Mouse (Mus musculus) embryonic fibroblast, embryonic 13.5 days (primary cell): ENCODE results near the gene Cldn4. TPM values are rescaled to one million over a fixed set of nuclear protein-coding genes. Genes with fewer than 3 reads are reported as not detected.

Source experiments
- H3K27ac ChIP-seq: 2 replicates; pipeline ENCODE4 v1.5.1; 2012; ENCODE audit warnings: low read length, control low read depth, inconsistent platforms; ENCODE audit not compliant: insufficient read depth
- H3K4me1 ChIP-seq: 2 replicates; pipeline ENCODE4 v1.6.1; 2011; ENCODE audit warnings: low read length; ENCODE audit not compliant: control insufficient read depth, insufficient read depth
- H3K4me3 ChIP-seq: 2 replicates; pipeline ENCODE4 v1.5.1; 2011; ENCODE audit warnings: mild to moderate bottlenecking, control low read depth, low read length; ENCODE audit not compliant: insufficient read depth
- CTCF ChIP-seq: IDR thresholded peaks from 2 replicates; pipeline ENCODE4 v1.5.1; 2011; ENCODE audit warnings: mild to moderate bottlenecking, control low read depth, low read length, moderate library complexity, borderline replicate concordance; ENCODE audit not compliant: insufficient read depth
- POLR2A ChIP-seq: IDR thresholded peaks from 2 replicates; pipeline ENCODE4 v1.6.1; 2011; ENCODE audit warnings: low read depth, mild to moderate bottlenecking, control low read depth, low read length, moderate library complexity
- polyA plus RNA-seq: library from polyadenylated mRNA; stranded (reverse); fragments of >200 nt; gene quantifications from 2 replicates; pipeline ENCODE4 v1.2.4, GENCODE M21; 2011; ENCODE audit warnings: low read depth; ENCODE audit not compliant: missing spikeins, insufficient read length

Gene Cldn4
- not detected in 2 replicates for polyA plus RNA-seq

DNA sequence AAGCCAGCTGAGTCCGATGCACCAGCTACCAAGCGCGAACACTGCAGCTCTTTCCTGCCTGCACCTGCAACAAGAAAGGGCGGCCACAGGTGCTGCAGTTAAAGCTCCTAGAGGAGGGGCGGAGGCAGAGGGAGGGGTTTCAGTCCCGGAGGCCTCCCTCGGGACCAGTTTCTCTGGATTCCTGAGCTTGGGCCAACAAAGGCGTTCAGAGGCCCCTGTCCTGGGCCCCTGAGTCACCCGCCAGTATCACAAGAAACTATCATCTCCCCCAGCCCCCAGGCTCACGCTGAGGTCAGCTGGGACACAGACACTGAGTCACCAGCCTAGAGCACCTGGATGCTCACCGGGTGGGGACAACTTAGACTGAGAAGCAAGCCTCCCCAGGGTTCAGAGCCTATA lies at the start of gene Cldn4:
Gene Cldn4, minus strand, starts transcription at position 78 of the 399 bp plus-strand sequence.
- TF ChIP-seq CTCF: no peak
- TF ChIP-seq POLR2A: no peak
- Histone ChIP-seq H3K4me3 (no peak within 1 kb of the TSS), H3K27ac (no peak within 1 kb of the TSS), H3K4me1 (peaks cover 18% of the 10 kb centered on the region; the same call in 1 of the 2 replicates)

GRCm38 (mm10) chr5:134992566-134992965 lies 45.8 kb upstream of the Cldn4 start:
- TF ChIP-seq POLR2A (no peak), CTCF (no peak)
- Histone ChIP-seq H3K27ac (no peak overlapping the region), H3K4me1 (0 out of 2 replicates have a peak, but pooled peaks cover 2% of the 10 kb centered on the region), H3K4me3 (no peak overlapping the region)

GRCm38 (mm10) chr5:134989741-134990140 lies 43.0 kb upstream of the Cldn4 start:
- Histone ChIP-seq H3K4me1 (0 out of 2 replicates have a peak, but pooled peaks cover 2% of the 10 kb centered on the region), H3K27ac (no peak overlapping the region), H3K4me3 (no peak overlapping the region)
- no peak for TF ChIP-seq POLR2A
- TF ChIP-seq CTCF: no peak

- TF ChIP-seq CTCF (no peak), POLR2A (no peak)
- Histone ChIP-seq H3K27ac (no peak overlapping the region), H3K4me1 (0 out of 2 replicates have a peak, but pooled peaks cover 2% of the 10 kb centered on the region), H3K4me3 (no peak overlapping the region)
Measured at GRCm38 (mm10) chr5:134989166-134989565, 42.4 kb upstream of the Cldn4 start.

DNA sequence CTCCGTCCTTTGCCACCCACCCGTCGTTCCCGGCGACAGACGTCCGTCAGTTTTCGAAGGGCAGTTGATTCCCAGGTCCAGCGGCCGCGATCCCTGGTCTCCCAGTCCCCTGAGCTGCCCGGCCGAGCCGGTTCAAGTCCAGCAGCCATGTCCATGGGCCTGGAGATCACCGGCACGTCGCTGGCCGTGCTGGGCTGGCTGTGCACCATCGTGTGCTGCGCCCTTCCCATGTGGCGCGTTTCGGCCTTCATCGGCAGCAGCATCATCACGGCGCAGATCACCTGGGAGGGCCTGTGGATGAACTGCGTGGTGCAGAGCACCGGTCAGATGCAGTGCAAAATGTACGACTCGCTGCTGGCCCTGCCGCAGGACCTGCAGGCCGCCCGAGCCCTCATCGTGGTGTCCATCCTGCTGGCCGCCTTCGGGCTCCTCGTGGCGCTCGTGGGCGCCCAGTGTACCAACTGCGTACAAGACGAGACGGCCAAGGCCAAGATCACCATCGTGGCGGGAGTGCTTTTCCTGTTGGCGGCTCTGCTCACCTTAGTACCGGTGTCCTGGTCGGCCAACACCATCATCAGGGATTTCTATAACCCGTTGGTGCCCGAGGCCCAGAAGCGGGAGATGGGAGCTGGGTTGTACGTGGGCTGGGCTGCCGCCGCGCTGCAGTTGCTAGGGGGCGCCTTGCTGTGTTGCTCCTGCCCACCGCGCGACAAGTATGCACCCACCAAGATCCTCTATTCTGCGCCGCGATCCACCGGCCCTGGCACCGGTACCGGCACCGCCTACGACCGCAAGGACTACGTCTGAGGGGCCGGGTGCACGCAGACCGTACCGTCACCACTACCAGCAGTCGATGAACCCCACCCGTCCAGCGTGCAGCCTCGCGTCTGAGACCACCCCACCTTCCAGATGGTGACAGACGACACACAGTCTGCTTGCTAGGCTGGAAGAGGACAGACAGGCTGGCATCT lies 39.8 kb upstream of the Cldn4 start:
- TF ChIP-seq POLR2A (no peak), CTCF (no peak)
- Histone ChIP-seq H3K4me3 (0 out of 2 replicates have a peak overlapping the region, but pooled peaks have one; percentile 0), H3K4me1 (0 out of 2 replicates have a peak, but pooled peaks cover 2% of the 10 kb centered on the region), H3K27ac (no peak overlapping the region)

GRCm38 (mm10) chr5:134985633-134986297 lies 39.0 kb upstream of the Cldn4 start, which contains the start of gene Cldn3:
Gene Cldn3 (plus strand): TSS chr5:134986214.
- Histone ChIP-seq H3K27ac (no peak within 1 kb of the TSS), H3K4me3 (0 out of 2 replicates have a peak within 1 kb of the TSS, but pooled peaks have one; percentile 0), H3K4me1 (0 out of 2 replicates have a peak, but pooled peaks cover 2% of the 10 kb centered on the region)
- TF ChIP-seq CTCF: no peak

GRCm38 (mm10) chr5:134983771-134984170 lies 37.0 kb upstream of the Cldn4 start:
- no peaks in the 10 kb centered on the region for H3K4me1 ChIP-seq
- TF ChIP-seq POLR2A (no peak), CTCF (no peak)
- no peak overlapping the region for H3K27ac ChIP-seq
- no peak overlapping the region for H3K4me3 ChIP-seq

- no peak overlapping the region for H3K27ac ChIP-seq
- TF ChIP-seq CTCF: no peak
- no peak for TF ChIP-seq POLR2A
- no peak overlapping the region for H3K4me3 ChIP-seq
- no peaks in the 10 kb centered on the region for H3K4me1 ChIP-seq
Measured at GRCm38 (mm10) chr5:134983111-134983510, 36.4 kb upstream of the Cldn4 start.

DNA sequence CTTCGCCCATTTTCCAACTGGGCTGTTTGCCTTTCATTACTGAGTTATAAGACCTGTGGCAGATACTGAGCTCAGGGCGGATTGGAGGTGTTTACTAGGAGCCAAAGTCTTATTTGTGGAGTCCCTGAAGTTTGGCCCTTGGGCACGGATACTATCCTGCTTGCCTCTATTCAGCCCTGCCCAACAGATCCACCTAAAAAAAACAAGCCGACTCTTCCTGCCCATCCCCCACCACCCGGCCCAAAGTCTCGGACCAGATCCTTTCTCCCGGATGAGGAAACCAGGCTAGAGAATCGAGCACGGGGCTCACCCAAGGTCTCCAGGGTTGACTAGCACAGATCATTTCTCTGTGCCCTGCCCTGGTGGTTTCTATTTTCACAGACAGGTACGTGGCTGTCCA lies 34.4 kb upstream of the Cldn4 start:
- no peak overlapping the region for H3K27ac ChIP-seq
- H3K4me1 ChIP-seq: no peaks in the 10 kb centered on the region
- H3K4me3 ChIP-seq: no peak overlapping the region
- no peak for TF ChIP-seq CTCF
